Mouse (Mus musculus) thymus, adult 2 months (tissue): ENCODE data around the gene Fgf12.

Experiments used
- CTCF ChIP-seq: fragments of 200-500 bp; IDR thresholded peaks from 2 replicates; pipeline ENCODE4 v1.5.1; 2012; ENCODE audit warnings: mild to moderate bottlenecking, control low read depth, low read length, moderate library complexity, borderline replicate concordance; ENCODE audit not compliant: control insufficient read depth, poor library complexity, insufficient read depth; ENCODE audit errors: extremely low read depth
- POLR2A ChIP-seq: fragments of 200-500 bp; IDR thresholded peaks from 2 replicates; pipeline ENCODE4 v1.6.1; 2012; ENCODE audit warnings: mild to moderate bottlenecking, low read length, control low read depth, moderate library complexity; ENCODE audit not compliant: control insufficient read depth, poor library complexity, insufficient read depth; ENCODE audit errors: extremely low read depth

GRCm38 (mm10) chr16:28511413-28511812 lies 241.5 kb downstream of the Fgf12 start:
- TF ChIP-seq POLR2A = no peak
- no peak for TF ChIP-seq CTCF
